Mouse (Mus musculus) kidney, adult 2 months (tissue): ENCODE results near the gene Krt5.

Source experiments
- CTCF ChIP-seq: fragments of 200-500 bp; conservative IDR thresholded peaks from 2 replicates; pipeline ENCODE4 v1.5.1; 2011; ENCODE audit warnings: low read depth, mild to moderate bottlenecking, control low read depth, low read length, moderate library complexity, mixed read lengths; ENCODE audit not compliant: insufficient read depth, insufficient read length
- POLR2A ChIP-seq: fragments of 200-500 bp; IDR thresholded peaks from one replicate; pipeline ENCODE4 v1.6.1; 2011; ENCODE audit warnings: low read depth, low read length, control low read depth

DNA sequence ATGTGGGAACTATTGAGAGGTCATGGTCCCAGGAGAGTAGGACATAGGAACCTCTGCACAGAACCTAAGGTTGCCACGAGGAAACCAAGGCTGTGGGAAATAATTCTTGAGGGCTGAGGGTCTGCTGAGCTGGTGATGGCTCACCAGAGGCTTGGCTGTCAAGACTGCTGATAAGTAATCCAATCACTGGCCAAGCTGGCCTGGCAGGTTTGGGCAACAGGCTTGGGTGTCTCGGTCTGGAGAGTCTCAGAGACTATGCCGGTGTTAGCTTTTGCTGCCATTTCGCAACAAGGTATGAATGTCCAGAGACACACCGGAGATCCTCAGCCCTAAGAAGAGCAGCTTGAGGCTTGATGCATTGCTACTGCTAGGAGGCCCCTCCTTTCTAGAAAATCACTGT lies 1.7 kb upstream of the Krt5 start:
- TF ChIP-seq POLR2A (no peak), CTCF (no peak)
